Mouse (Mus musculus): ENCODE measurements at regions not wholly inside any gene's neighbourhood (a gene's known extent, or its start where the extent isn't known, plus 50 kb on each side); places are given as distances from the start of the nearest gene placed in this dataset.
"Not testable (repeated sequence)": the region's sequence is repeated elsewhere in the genome, so short reads cannot be mapped to it uniquely, and the experiment has no call there.

GRCm38 (mm10) chr16:65629186-65629585 lies 66.7 kb upstream of the Chmp2b start:
- DNase-seq: peak; percentile 63 to 77

GRCm38 (mm10) chr16:65631680-65632079 lies 69.2 kb upstream of the Chmp2b start:
- no peak for DNase-seq

GRCm38 (mm10) chr16:65646741-65647140 lies 84.2 kb upstream of the Chmp2b start:
- not testable (repeated sequence) for DNase-seq

- DNase-seq: no peak
These were observed 86.5 kb upstream of the Chmp2b start for GRCm38 (mm10) chr16:65649061-65649460.

- DNase-seq: no peak
These were observed 93.0 kb upstream of the Chmp2b start for GRCm38 (mm10) chr16:65655490-65655889.

- no peak for DNase-seq
These were observed 95.3 kb upstream of the Chmp2b start for GRCm38 (mm10) chr16:65657829-65658228.

GRCm38 (mm10) chr16:65664787-65665186 lies 102.3 kb upstream of the Chmp2b start:
- peak; percentile 68 to 76 for DNase-seq

- DNase-seq: peak; percentile 24 to 26
These were observed 109.6 kb upstream of the Chmp2b start for GRCm38 (mm10) chr16:65672116-65672515.

- DNase-seq: no peak
These were observed 120.6 kb upstream of the Chmp2b start for GRCm38 (mm10) chr16:65683089-65683488.

- no peak for DNase-seq
These were observed 121.3 kb upstream of the Chmp2b start for GRCm38 (mm10) chr16:65683703-65684320.

- peak in 1 of 2 experiments; percentile 28 for DNase-seq
These were observed 121.4 kb upstream of the Vgll3 start for GRCm38 (mm10) chr16:65693626-65694025.

GRCm38 (mm10) chr16:65715631-65716030 lies 99.4 kb upstream of the Vgll3 start:
- no peak for DNase-seq

GRCm38 (mm10) chr16:65718791-65719472 lies 96.1 kb upstream of the Vgll3 start:
- DNase-seq: no peak

GRCm38 (mm10) chr16:65720953-65721352 lies 94.1 kb upstream of the Vgll3 start:
- DNase-seq: no peak

GRCm38 (mm10) chr16:65725559-65726269 lies 89.3 kb upstream of the Vgll3 start:
- DNase-seq: no peak

- DNase-seq: no peak
These were observed 88.8 kb upstream of the Vgll3 start for GRCm38 (mm10) chr16:65726289-65726688.

- no peak for DNase-seq
These were observed 85.7 kb upstream of the Vgll3 start for GRCm38 (mm10) chr16:65729322-65729721.

- no peak for DNase-seq
These were observed 75.4 kb upstream of the Vgll3 start for GRCm38 (mm10) chr16:65739652-65740051.

- DNase-seq: no peak
These were observed 72.1 kb upstream of the Vgll3 start for GRCm38 (mm10) chr16:65742951-65743350.

GRCm38 (mm10) chr16:65755667-65756066 lies 59.4 kb upstream of the Vgll3 start:
- no peak for DNase-seq

Data from kidney, postnatal 36 days (tissue).